Mouse (Mus musculus): ENCODE results near the gene Wfdc21.
A peak's percentile ranks its signal among the peaks of the same experiment; 100 is the strongest.

The Wfdc21 gene

GRCm38 (mm10) chr11:83753581-83754181 is 6.9 kb downstream of the Wfdc21 start, which contains the start of gene Heatr6:
TSS of gene Heatr6 (plus strand) at chr11:83753696.
- DNase-seq (ENCODE audit: low spot score in 2 of 2) = peak; percentile 78 to 79

- no peak for DNase-seq (ENCODE audit: low spot score in 2 of 2)
These were observed 7.5 kb downstream of the Wfdc21 start for GRCm38 (mm10) chr11:83754227-83754626.

GRCm38 (mm10) chr11:83767306-83767705 is 20.6 kb downstream of the Wfdc21 start:
- no peak for DNase-seq (ENCODE audit: low spot score in 2 of 2)

GRCm38 (mm10) chr11:83768976-83769375 is 22.2 kb downstream of the Wfdc21 start:
- no peak for DNase-seq (ENCODE audit: low spot score in 2 of 2)

- no peak for DNase-seq (ENCODE audit: low spot score in 2 of 2)
These were observed 24.3 kb downstream of the Wfdc21 start for GRCm38 (mm10) chr11:83771014-83771413.

GRCm38 (mm10) chr11:83772341-83772740 is 25.6 kb downstream of the Wfdc21 start:
- no peak for DNase-seq (ENCODE audit: low spot score in 2 of 2)

GRCm38 (mm10) chr11:83773691-83774090 is 27.0 kb downstream of the Wfdc21 start:
- DNase-seq (ENCODE audit: low spot score in 2 of 2) = no peak

- DNase-seq (ENCODE audit: low spot score in 2 of 2) = no peak
These were observed 27.6 kb downstream of the Wfdc21 start for GRCm38 (mm10) chr11:83774324-83774723.

GRCm38 (mm10) chr11:83776798-83777197 is 30.1 kb downstream of the Wfdc21 start:
- no peak for DNase-seq (ENCODE audit: low spot score in 2 of 2)

GRCm38 (mm10) chr11:83783931-83784600 is 37.3 kb downstream of the Wfdc21 start:
- DNase-seq (ENCODE audit: low spot score in 2 of 2) = no peak

- no peak for DNase-seq (ENCODE audit: low spot score in 2 of 2)
These were observed 37.9 kb downstream of the Wfdc21 start for GRCm38 (mm10) chr11:83784661-83785060.

- peak; percentile 22 to 36 for DNase-seq (ENCODE audit: low spot score in 2 of 2)
These were observed 38.6 kb downstream of the Wfdc21 start for GRCm38 (mm10) chr11:83785366-83785765.

- DNase-seq (ENCODE audit: low spot score in 2 of 2) = no peak
These were observed 40.1 kb downstream of the Wfdc21 start for GRCm38 (mm10) chr11:83786835-83787234.

GRCm38 (mm10) chr11:83787401-83788021 is 40.8 kb downstream of the Wfdc21 start:
- no peak for DNase-seq (ENCODE audit: low spot score in 2 of 2)

- no peak for DNase-seq (ENCODE audit: low spot score in 2 of 2)
These were observed 41.6 kb downstream of the Wfdc21 start for GRCm38 (mm10) chr11:83788331-83788730.

GRCm38 (mm10) chr11:83789259-83789658 is 42.5 kb downstream of the Wfdc21 start:
- DNase-seq (ENCODE audit: low spot score in 2 of 2) = no peak

GRCm38 (mm10) chr11:83791133-83791532 is 44.4 kb downstream of the Wfdc21 start:
- no peak for DNase-seq (ENCODE audit: low spot score in 2 of 2)

GRCm38 (mm10) chr11:83792316-83792914 is 45.7 kb downstream of the Wfdc21 start:
- DNase-seq (ENCODE audit: low spot score in 2 of 2) = no peak

GRCm38 (mm10) chr11:83793264-83793663 is 46.5 kb downstream of the Wfdc21 start:
- no peak for DNase-seq (ENCODE audit: low spot score in 2 of 2)

GRCm38 (mm10) chr11:83796112-83796511 is 49.4 kb downstream of the Wfdc21 start:
- no peak for DNase-seq (ENCODE audit: low spot score in 2 of 2)

GRCm38 (mm10) chr11:83796980-83797608 is 50.4 kb downstream of the Wfdc21 start:
- DNase-seq (ENCODE audit: low spot score in 2 of 2) = no peak

- DNase-seq (ENCODE audit: low spot score in 2 of 2) = no peak
These were observed 53.2 kb downstream of the Wfdc21 start for GRCm38 (mm10) chr11:83799871-83800430.
